Mouse (Mus musculus): ENCODE measurements at regions not wholly inside any gene's neighbourhood (a gene's known extent, or its start where the extent isn't known, plus 50 kb on each side); places are given as distances from the start of the nearest gene placed in this dataset.

GRCm38 (mm10) chr17:47140969-47141842 lies 130.8 kb upstream of the Ubr2 start:
- no peak for DNase-seq (ENCODE audit: low spot score)

- no peak for DNase-seq (ENCODE audit: low spot score)
Observed at GRCm38 (mm10) chr17:47140241-47140968, 130.0 kb upstream of the Ubr2 start.

DNA sequence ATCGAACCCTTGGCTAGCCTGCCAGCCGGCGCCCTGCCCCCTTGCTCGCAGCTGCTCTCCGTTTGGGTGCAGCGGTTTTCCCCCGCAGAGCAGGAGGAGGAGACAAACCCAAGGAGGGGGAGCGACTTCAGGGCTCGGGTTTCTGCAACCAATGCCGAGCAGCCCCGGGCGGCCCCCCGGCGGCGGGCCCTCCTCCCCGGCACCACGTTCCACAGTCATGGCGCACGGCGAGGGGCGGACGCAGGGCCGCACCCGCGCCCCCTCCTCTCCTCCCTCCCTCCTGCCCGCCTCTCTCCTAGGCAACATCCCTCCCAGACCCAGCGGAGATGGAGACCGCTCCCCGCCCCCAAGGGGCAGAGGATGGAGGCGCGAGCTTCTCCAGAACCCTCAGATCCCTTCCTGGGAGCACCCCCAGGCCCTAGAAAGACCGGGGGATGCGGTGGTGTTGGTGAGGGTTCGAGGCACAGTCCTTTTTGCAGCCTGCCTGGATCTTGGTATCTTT lies 129.4 kb upstream of the Ubr2 start:
- peak; percentile 91 for DNase-seq (ENCODE audit: low spot score)

GRCm38 (mm10) chr17:47139171-47139617 lies 128.8 kb upstream of the Ubr2 start:
- DNase-seq (ENCODE audit: low spot score), result no peak

DNA sequence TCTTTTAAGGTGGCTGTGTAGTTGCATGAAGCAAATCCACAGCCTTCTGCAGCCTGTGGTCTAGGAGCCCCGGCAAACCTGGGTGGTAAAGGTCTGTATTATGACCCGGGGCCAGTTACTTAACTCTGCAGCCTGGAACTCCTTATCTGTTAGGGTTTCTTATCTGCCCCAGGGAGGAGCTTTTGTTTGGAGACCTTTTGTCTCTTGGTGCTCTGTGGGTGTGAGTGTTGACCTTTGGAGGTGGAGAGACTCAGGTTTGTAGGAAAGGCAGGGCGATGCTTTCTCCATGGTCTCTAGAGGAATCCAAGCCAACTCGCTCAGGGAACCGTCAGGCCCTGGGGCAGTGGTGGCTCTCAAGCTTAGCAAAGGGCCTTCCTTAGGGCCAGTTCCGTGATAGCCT lies 127.8 kb upstream of the Ubr2 start:
- DNase-seq (ENCODE audit: low spot score), result no peak

GRCm38 (mm10) chr17:47135391-47135790 lies 125.0 kb upstream of the Ubr2 start:
- no peak for DNase-seq (ENCODE audit: low spot score)

DNA sequence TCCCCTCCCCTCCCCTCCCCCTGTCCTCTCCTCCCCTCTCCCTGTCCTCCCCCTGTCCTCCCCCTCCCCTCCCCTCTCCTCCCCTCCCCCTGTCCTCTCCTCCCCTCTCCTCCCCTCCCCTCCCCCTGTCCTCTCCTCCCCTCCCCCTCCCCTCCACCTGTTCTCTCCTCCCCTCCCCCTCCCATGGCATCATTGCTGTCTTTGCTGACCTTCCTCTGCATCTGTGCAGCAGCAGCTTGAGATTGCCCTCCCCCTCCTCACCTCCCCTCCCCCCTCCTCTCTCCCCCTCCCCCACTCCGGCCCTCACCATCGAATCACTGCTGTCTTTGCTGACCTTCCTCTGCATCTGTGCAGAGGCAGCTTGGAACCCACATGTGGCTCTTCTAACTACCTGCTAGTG lies 123.4 kb upstream of the Ubr2 start:
- no peak for DNase-seq (ENCODE audit: low spot score)

DNA sequence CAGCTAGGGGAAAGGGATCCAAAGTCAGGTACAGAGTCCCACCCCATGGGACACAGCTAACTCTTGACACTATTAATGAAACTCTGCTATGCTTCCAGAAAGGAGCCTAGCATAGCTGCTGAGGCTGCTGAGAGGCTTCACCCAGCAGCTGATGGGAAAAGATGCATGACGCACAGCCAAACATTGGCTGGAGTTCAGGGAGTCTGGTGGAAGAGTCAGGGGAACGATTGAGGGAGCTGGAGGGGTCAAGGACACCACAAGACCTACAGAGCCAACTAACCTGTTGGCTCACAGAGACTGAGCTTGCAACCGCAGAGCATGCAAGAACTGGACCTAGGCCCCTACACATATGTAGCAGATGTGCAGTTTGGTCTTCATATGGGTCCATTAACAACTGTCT lies 117.2 kb upstream of the Ubr2 start:
- no peak for DNase-seq (ENCODE audit: low spot score)

DNA sequence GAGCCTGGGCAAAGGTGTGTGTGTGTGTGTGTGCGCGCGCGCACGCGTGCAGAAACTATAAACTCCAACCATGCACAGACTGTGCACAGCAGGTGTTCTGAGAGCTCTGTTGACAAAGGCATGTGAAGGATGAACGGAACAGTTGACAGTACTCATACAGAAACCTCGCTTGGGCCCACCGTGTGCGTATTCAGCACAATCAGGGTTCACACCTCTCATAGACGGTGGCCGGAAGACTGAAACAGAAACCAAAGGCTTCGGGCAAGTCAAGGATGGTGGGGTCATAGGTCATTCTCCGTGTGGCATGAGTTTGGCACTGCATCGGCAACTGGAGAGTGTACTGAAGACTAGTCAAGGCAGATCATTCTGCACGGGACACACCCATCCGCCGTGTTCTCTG lies 113.2 kb upstream of the Ubr2 start:
- no peak for DNase-seq (ENCODE audit: low spot score)

GRCm38 (mm10) chr17:47122221-47122620 lies 111.9 kb upstream of the Ubr2 start:
- DNase-seq (ENCODE audit: low spot score), result no peak

DNA sequence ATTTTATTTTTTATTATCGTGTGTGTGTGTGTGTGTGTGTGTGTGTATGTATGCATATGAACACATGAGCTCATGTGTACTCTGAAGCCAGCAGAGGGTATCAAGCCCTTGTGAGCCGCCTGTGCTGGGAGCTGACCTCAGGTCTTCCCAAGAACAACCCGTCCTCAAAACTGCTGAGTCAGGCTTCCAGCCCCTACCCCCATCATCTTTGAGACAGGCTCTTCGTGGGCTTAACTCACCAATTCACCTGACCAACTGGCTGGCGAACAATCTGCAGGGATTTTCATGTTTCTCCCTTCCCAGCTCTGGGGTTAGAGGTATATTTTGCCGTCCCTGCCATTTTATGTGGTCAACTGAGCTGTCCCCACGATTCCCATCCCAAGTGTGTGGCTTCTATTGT lies 107.7 kb upstream of the Ubr2 start:
- no peak for DNase-seq (ENCODE audit: low spot score)

- peak; percentile 14 for DNase-seq (ENCODE audit: low spot score)
Observed at GRCm38 (mm10) chr17:47115754-47116153, 105.4 kb upstream of the Ubr2 start.

GRCm38 (mm10) chr17:47115141-47115540 lies 104.8 kb upstream of the Ubr2 start:
- DNase-seq (ENCODE audit: low spot score), result no peak

DNA sequence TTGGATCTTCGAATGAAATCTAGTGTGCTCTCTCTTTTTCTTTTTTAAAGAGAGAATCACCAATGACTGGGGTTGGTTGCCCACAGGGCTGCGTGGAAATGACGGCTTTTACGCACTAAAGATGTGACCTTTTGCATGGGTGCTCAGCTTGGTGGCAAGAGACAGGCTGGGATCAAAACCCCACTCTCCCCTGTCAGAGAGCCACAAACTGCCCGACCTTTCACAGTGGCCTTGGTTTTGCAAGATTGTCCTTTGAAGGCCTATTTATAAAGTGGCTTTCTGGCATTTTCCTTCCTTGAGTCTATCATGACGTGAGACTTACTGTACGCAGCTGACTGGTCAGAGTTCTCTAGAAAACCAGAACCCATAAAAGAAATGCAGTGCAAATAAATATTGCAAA lies 104.4 kb upstream of the Ubr2 start:
- no peak for DNase-seq (ENCODE audit: low spot score)

DNA sequence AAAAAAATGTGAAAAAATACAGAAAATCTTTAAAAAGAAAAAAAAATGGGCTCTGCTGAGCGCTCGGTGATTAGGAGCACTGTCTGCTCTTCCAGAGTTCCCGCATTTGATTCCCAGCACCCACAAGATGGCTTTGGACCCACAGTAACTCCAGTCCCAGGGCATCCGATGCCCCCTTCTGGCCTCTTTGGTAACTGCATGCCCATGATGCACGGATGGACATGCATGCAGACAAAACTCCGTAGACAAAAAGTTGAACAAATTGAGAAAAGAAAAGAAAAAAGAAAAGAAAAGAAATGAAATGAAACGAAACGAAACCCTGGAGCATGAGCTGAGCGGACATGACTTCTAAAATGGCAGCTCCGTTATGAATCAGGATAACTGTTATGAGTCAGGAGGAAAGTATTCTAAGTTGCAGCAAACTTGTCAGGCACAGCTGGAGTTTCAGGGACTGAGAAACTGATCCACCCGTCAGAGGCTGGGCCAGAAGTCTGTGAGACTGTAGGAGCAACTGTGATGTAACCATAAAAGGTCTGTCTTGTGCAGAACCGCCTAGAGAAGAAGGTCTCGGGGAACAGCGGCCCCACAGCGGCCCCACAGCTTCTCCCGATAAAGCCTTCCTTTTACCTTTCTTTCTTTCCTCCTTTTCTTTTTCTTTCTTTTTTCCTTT lies 102.3 kb upstream of the Ubr2 start:
- peak; percentile 21 for DNase-seq (ENCODE audit: low spot score)

DNA sequence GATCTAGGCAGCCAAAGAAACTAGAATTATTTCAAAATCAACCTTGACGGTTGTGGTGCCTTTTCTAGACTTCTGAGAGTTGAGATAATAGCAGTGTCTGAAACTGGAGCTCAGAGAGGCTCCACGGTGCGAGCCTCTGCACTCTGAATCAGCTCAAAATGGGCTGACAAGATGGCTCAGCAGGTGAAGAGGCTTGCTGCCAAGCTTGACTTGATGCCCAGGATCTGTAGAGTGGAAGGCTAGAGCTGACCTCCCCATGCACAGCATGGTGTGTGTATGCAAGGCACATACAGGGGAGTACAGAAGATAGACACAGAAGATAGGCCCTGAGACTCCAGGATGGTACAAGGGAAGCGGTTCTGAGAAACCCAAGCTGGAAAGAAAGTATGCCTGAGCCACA lies 100.5 kb upstream of the Ubr2 start:
- no peak for DNase-seq (ENCODE audit: low spot score)

- DNase-seq (ENCODE audit: low spot score), result no peak
Observed at GRCm38 (mm10) chr17:47104328-47104727, 94.0 kb upstream of the Ubr2 start.

- DNase-seq (ENCODE audit: low spot score), result no peak
Observed at GRCm38 (mm10) chr17:47095191-47095590, 84.8 kb upstream of the Ubr2 start.

- DNase-seq (ENCODE audit: low spot score), result no peak
Observed at GRCm38 (mm10) chr17:47092076-47092475, 81.7 kb upstream of the Ubr2 start.

DNA sequence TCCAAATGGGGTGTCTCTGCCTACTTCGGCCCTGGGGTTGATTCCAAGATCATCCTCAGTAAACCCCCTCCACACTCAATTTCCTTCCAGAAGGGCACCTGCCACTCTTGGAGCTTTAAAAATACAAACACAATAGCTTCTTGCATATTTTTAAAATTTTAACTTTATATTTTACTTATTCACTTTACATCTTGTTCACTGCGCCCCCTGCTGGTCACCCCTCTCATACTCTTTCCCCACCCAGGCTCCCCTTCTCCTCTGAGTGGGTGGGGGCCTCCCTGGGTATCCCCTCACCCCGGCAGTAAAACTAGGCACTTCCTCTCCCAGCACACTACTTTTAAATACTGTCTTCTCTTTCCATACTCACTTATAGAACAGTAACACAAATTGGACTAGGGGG lies 79.4 kb upstream of the Ubr2 start:
- peak; percentile 12 for DNase-seq (ENCODE audit: low spot score)

- DNase-seq (ENCODE audit: low spot score), result no peak
Observed at GRCm38 (mm10) chr17:47069206-47069605, 58.9 kb upstream of the Ubr2 start.

DNA sequence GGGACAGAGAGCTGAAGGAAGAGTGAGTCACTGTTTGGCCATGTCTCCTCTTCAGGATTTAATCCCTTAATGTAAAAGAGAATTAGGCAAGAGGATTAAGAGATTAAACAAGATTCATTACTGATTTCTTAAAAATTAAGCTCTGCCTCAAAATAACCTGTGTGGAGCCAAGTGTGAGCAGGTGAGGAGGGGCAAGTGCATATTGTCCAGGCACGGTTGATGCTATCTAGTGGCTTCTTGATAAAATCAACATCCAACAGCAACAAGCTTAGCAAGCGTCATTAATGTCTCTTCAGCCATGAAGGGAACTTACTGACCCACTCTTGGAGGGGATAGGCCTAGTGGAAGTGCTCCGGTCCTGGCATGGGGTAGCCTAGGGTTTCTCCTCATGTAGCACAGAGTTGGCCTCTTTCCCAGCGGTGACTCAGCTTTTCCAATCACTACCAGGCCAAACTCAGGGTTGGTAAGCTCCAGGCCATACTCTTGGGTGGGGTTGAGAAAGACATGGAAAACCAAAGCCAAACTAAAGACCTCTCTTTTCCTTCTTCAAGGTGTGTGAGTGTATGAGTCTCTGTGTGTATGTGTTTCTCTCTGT lies 55.0 kb upstream of the Ubr2 start:
- no peak for DNase-seq (ENCODE audit: low spot score)
